Mouse (Mus musculus): Measurements from ENCODE around the gene Tmprss7.

DNA sequence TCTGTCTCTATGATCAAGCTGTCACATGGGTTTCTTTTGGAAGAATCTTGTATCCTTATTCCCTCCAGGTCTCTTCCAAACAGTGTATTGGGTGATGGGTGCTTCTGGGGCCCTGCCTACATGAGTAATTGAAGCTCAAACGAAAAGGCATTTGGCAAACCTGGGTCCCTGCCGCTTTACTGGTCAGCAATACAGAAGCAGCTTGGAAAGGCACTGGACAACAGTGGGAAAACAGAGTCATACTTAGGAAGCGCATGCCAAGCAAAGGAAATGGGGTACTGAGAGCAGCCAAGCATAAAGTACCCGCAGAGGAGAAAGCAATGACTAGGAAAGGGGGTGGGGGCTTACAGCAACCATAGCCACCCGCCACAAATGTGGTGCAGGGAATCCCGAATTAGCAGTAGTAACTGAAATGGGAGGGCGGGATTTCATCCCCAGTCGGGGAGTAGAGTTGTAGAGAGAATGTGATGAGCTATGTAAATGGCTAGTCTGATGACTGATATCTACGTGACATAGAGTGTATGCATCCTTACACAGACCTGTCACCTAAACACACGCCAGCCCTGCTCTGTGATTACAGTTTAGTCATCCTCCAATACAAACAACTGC lies 26.7 kb upstream of the Tmprss7 start:
- TF ChIP-seq CTCF (IDR thresholded peaks at IDR 0.05; ENCODE audit: low read depth): no peak
- no peak for TF ChIP-seq EP300 (IDR thresholded peaks at IDR 0.05; ENCODE audit: low read depth)
